Mouse (Mus musculus) brain, embryonic 14.5 days (tissue): Measurements from ENCODE around the gene Csnk1d.

Experiments used
- CTCF ChIP-seq: fragments of 200-500 bp; IDR thresholded peaks from 2 replicates; pipeline ENCODE4 v1.5.1; 2012; ENCODE audit warnings: inconsistent platforms, mild to moderate bottlenecking, moderate library complexity, borderline replicate concordance; ENCODE audit not compliant: insufficient read depth, insufficient read length; ENCODE audit errors: extremely low read depth
- POLR2A ChIP-seq: fragments of 200-500 bp; IDR thresholded peaks from 2 replicates; pipeline ENCODE4 v1.6.1; 2012; ENCODE audit warnings: mild to moderate bottlenecking, inconsistent platforms, borderline replicate concordance; ENCODE audit not compliant: poor library complexity, insufficient read depth, insufficient read length, severe bottlenecking; ENCODE audit errors: extremely low read depth

- no peak for TF ChIP-seq CTCF
- no peak for TF ChIP-seq POLR2A
Observed at GRCm38 (mm10) chr11:120990126-120990781, 876 bp downstream of the Csnk1d start.
